In the genomic region with DNA sequence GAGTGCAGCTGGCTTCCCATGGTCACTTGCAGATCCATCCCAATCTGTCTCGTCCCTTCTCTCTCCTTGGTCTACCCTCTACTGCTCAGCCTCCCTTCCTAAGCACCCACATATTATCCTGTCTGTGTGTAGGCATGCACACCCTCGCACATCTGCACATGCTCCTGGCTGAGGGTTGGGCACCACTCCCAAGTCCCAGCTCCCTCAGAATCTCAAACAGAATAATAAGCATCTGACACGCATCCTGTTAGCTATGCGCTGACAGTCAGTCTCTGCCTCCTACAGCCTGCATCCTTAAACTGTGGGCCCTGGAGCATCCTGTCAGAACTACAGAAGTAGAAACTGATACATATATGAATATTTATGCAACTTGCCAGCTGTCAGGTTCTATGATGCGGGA, we compare ENCODE assay signal across 13 mouse cellular contexts. TPM values are rescaled to one million over a fixed set of nuclear protein-coding genes. Genes with fewer than 3 reads are reported as not detected.
DNase-seq lines count a peak whose midpoint lies in the region; ATAC-seq and TF ChIP-seq lines count a peak whose summit lies in the region.
"Had no signal": no experiment of that assay in that cellular context is flagged by ENCODE, and none has a peak within 500 bp of the region (broad histone marks: within the 10 kb centered on the region; RNA-seq: fewer than 3 reads in every experiment).

No protein-coding gene starts in this region.

- ATAC-seq in frontal cortex, adult (ENCODE audit: low TSS enrichment), result peak; percentile 85
- peak; percentile 77 for ATAC-seq in midbrain, embryonic 13.5 days
- peak; percentile 14; the same call in 1 of the 2 replicates for ATAC-seq in hindbrain, postnatal 0 days
- peak; percentile 79 for ATAC-seq in midbrain, embryonic 16.5 days

- TF ChIP-seq CTCF in hindbrain, postnatal 0 days (IDR thresholded peaks at IDR 0.05; ENCODE audit: low read depth), result no peak

- no peak for DNase-seq in frontal cortex, postnatal 14 days (ENCODE audit: low spot score in 2 of 2)
- DNase-seq in midbrain, embryonic 10.5 days (ENCODE audit: low spot score), result no peak
- no peak for DNase-seq in hindbrain, postnatal 0 days (ENCODE audit: low spot score)
- no peak for DNase-seq in kidney, postnatal 10 days
- no peak for DNase-seq in spleen, postnatal 10 days (ENCODE audit: low spot score in 2 of 2)
- DNase-seq: adrenal gland, postnatal 14 days; cerebellum, postnatal 36 days; kidney, adult 8-10 months had no signal

- no peaks in the 10 kb centered on the region for H3K9me3 ChIP-seq in midbrain, embryonic 13.5 days
- no peaks in the 10 kb centered on the region for H3K9me3 ChIP-seq in midbrain, embryonic 10.5 days (replicated peaks)
- no peaks in the 10 kb centered on the region for H3K9me3 ChIP-seq in hindbrain, postnatal 0 days (ENCODE audit: low read length)
- H3K9me3 ChIP-seq in midbrain, embryonic 16.5 days (replicated peaks; ENCODE audit: control insufficient read depth, low read length, poor library complexity, severe bottlenecking), result no peaks in the 10 kb centered on the region
- H3K9me3 ChIP-seq: embryonic facial prominence, embryonic 12.5 days had no signal

- H3K36me3 ChIP-seq in midbrain, embryonic 13.5 days, result no peaks in the 10 kb centered on the region
- H3K36me3 ChIP-seq in midbrain, embryonic 10.5 days, result 0 out of 2 replicates have a peak, but pooled peaks cover 2% of the 10 kb centered on the region
- no peaks in the 10 kb centered on the region for H3K36me3 ChIP-seq in hindbrain, postnatal 0 days (ENCODE audit: insufficient read depth, low read length)
- H3K36me3 ChIP-seq in midbrain, embryonic 16.5 days (ENCODE audit: control insufficient read depth, insufficient read depth, low read length), result no peaks in the 10 kb centered on the region
- H3K36me3 ChIP-seq: embryonic facial prominence, embryonic 12.5 days had no signal

- peaks cover 46% of the 10 kb centered on the region for H3K4me1 ChIP-seq in midbrain, embryonic 13.5 days (replicated peaks)
- H3K4me1 ChIP-seq in midbrain, embryonic 10.5 days, result peaks cover 11% of the 10 kb centered on the region
- H3K4me1 ChIP-seq in hindbrain, postnatal 0 days (ENCODE audit: insufficient read depth, low read length), result 0 out of 2 replicates have a peak, but pooled peaks cover 10% of the 10 kb centered on the region
- H3K4me1 ChIP-seq in midbrain, embryonic 16.5 days (ENCODE audit: control insufficient read depth, insufficient read depth, low read length), result peaks cover 23% of the 10 kb centered on the region

- H3K27ac ChIP-seq in midbrain, embryonic 13.5 days, result peak overlapping the region; percentile 39; the same call in 1 of the 2 replicates
- no peak overlapping the region for H3K27ac ChIP-seq in midbrain, embryonic 10.5 days (replicated peaks)
- no peak overlapping the region for H3K27ac ChIP-seq in hindbrain, postnatal 0 days
- 0 out of 2 replicates have a peak overlapping the region, but pooled peaks have one; percentile 19 for H3K27ac ChIP-seq in midbrain, embryonic 16.5 days (ENCODE audit: low read length)
- H3K27ac ChIP-seq: embryonic facial prominence, embryonic 12.5 days had no signal

- 68% methylated on average over 5 of the region's 5 CpGs for WGBS in midbrain, embryonic 13.5 days
- WGBS in midbrain, embryonic 10.5 days, result 90% methylated on average over 5 of the region's 5 CpGs
- 64% methylated on average over 5 of the region's 5 CpGs for WGBS in hindbrain, postnatal 0 days
- 67% methylated on average over 5 of the region's 5 CpGs for WGBS in midbrain, embryonic 16.5 days

- H3K4me2 ChIP-seq in midbrain, embryonic 13.5 days (replicated peaks), result no peak overlapping the region
- H3K4me2 ChIP-seq in hindbrain, postnatal 0 days (ENCODE audit: low read depth, low read length), result no peak overlapping the region
- H3K4me2 ChIP-seq in midbrain, embryonic 16.5 days (ENCODE audit: low read length), result no peak overlapping the region
- H3K4me2 ChIP-seq: embryonic facial prominence, embryonic 12.5 days; liver, embryonic 11.5 days had no signal

- no peaks in the 10 kb centered on the region for H3K27me3 ChIP-seq in midbrain, embryonic 13.5 days
- no peaks in the 10 kb centered on the region for H3K27me3 ChIP-seq in midbrain, embryonic 10.5 days (ENCODE audit: low read depth, poor library complexity, severe bottlenecking)
- H3K27me3 ChIP-seq in hindbrain, postnatal 0 days (ENCODE audit: insufficient read depth, low read length), result no peaks in the 10 kb centered on the region
- no peaks in the 10 kb centered on the region for H3K27me3 ChIP-seq in midbrain, embryonic 16.5 days (ENCODE audit: control insufficient read depth, insufficient read depth, low read depth, low read length)
- H3K27me3 ChIP-seq: embryonic facial prominence, embryonic 12.5 days had no signal

- H3K9ac ChIP-seq in midbrain, embryonic 13.5 days (replicated peaks), result no peak overlapping the region
- no peak overlapping the region for H3K9ac ChIP-seq in hindbrain, postnatal 0 days (replicated peaks; ENCODE audit: low read length)
- H3K9ac ChIP-seq in midbrain, embryonic 16.5 days (ENCODE audit: low read depth, low read length), result no peak overlapping the region
- H3K9ac ChIP-seq: embryonic facial prominence, embryonic 12.5 days had no signal

- H3K4me3 ChIP-seq in midbrain, embryonic 13.5 days (replicated peaks), result no peak overlapping the region
- no peak overlapping the region for H3K4me3 ChIP-seq in midbrain, embryonic 10.5 days
- H3K4me3 ChIP-seq in hindbrain, postnatal 0 days (ENCODE audit: low read length), result no peak overlapping the region
- no peak overlapping the region for H3K4me3 ChIP-seq in midbrain, embryonic 16.5 days (ENCODE audit: low read depth, low read length)
- H3K4me3 ChIP-seq: embryonic facial prominence, embryonic 12.5 days had no signal

RNA-seq across cellular contexts. Expression of a gene that starts 13.2 kb away (rescaled TPM):
- polyA plus RNA-seq in midbrain, embryonic 13.5 days (2015; fragmentation: Nextera tagmentation; extraction: Ambion mirVana), result 14.4 and 16.6 TPM in 2 replicates
- polyA plus RNA-seq in midbrain, embryonic 10.5 days (2016; fragmentation: Nextera tagmentation; extraction: Ambion mirVana), result 5.6 and 7.2 TPM in 2 replicates
- 31.9 and 32.0 TPM in 2 replicates for total RNA-seq in hindbrain, postnatal 0 days (2014; rRNA removed)
- 6.4 and 7.6 TPM in 2 replicates for polyA plus RNA-seq in hindbrain, postnatal 0 days (2015; fragmentation: Nextera tagmentation; extraction: Ambion mirVana)
- polyA plus RNA-seq in midbrain, embryonic 16.5 days (2015; fragmentation: Nextera tagmentation; extraction: Ambion mirVana), result 15.8 and 19.4 TPM in 2 replicates

RNA-seq across cellular contexts. Expression of a gene that starts 58.4 kb away (rescaled TPM):
- 10.6 and 11.0 TPM in 2 replicates for polyA plus RNA-seq in midbrain, embryonic 13.5 days (2015; fragmentation: Nextera tagmentation; extraction: Ambion mirVana)
- polyA plus RNA-seq in midbrain, embryonic 10.5 days (2016; fragmentation: Nextera tagmentation; extraction: Ambion mirVana), result 12.9 and 13.6 TPM in 2 replicates
- 6.1 and 7.9 TPM in 2 replicates for total RNA-seq in hindbrain, postnatal 0 days (2014; rRNA removed)
- 2.7 and 2.9 TPM in 2 replicates for polyA plus RNA-seq in hindbrain, postnatal 0 days (2015; fragmentation: Nextera tagmentation; extraction: Ambion mirVana)
- polyA plus RNA-seq in midbrain, embryonic 16.5 days (2015; fragmentation: Nextera tagmentation; extraction: Ambion mirVana), result 7.0 and 8.3 TPM in 2 replicates

Comparison
In these comparisons a context has a peak if more than half of its experiments do, and no peak if none do; other contexts are left out.
1. H3K27ac ChIP-seq: peak in midbrain, embryonic 13.5 days (single experiment) and midbrain, embryonic 16.5 days (single experiment); none in midbrain, embryonic 10.5 days (single experiment) and hindbrain, postnatal 0 days (single experiment).
2. ATAC-seq: peak in every context shown above with its lines; median percentile 85 in frontal cortex, adult; 79 in midbrain, embryonic 16.5 days; 77 in midbrain, embryonic 13.5 days; 14 in hindbrain, postnatal 0 days.